Mouse (Mus musculus) brown adipose tissue, adult 24 weeks (tissue): ENCODE measurements around the gene Map4k4. TPM values are rescaled to one million over a fixed set of nuclear protein-coding genes. Genes with fewer than 3 reads are reported as not detected.

Experiments used
- H3K27ac ChIP-seq: fragments of 200-500 bp; replicated peaks from 2 replicates; pipeline ENCODE4 v1.5.1; 2012; ENCODE audit warnings: low read depth, mild to moderate bottlenecking, low read length
- H3K4me1 ChIP-seq: fragments of 200-500 bp; 2 replicates; pipeline ENCODE4 v1.6.1; 2012; ENCODE audit warnings: low read length, mixed read lengths; ENCODE audit not compliant: control insufficient read depth, insufficient read depth, insufficient read length
- H3K4me3 ChIP-seq: fragments of 200-500 bp; 2 replicates; pipeline ENCODE4 v1.5.1; 2012; ENCODE audit warnings: low read depth, mild to moderate bottlenecking, low read length, moderate library complexity; ENCODE audit not compliant: insufficient read depth
- polyA plus RNA-seq: library from polyadenylated mRNA; stranded (reverse); fragments of >200 nt; gene quantifications from 2 replicates; pipeline ENCODE4 v1.2.4, GENCODE M21; 2012; ENCODE audit not compliant: missing spikeins, insufficient read depth, insufficient read length

Map4k4 gene
- polyA plus RNA-seq, 1 experiment = 54.7 TPM

- Histone ChIP-seq H3K4me3 (no peak overlapping the region), H3K27ac (no peak overlapping the region), H3K4me1 (peaks cover 43% of the 10 kb centered on the region)
Measured at GRCm38 (mm10) chr1:39936934-39937333, 36.2 kb downstream of the Map4k4 start.

GRCm38 (mm10) chr1:39937609-39938008, 36.9 kb downstream of the Map4k4 start:
- Histone ChIP-seq H3K4me3 (no peak overlapping the region), H3K4me1 (peaks cover 40% of the 10 kb centered on the region), H3K27ac (no peak overlapping the region)

GRCm38 (mm10) chr1:39939401-39939800, 38.7 kb downstream of the Map4k4 start:
- Histone ChIP-seq H3K4me3 (no peak overlapping the region), H3K4me1 (peaks cover 42% of the 10 kb centered on the region), H3K27ac (no peak overlapping the region)

GRCm38 (mm10) chr1:39940342-39940741, 39.6 kb downstream of the Map4k4 start:
- Histone ChIP-seq H3K4me1 (peaks cover 48% of the 10 kb centered on the region), H3K27ac (no peak overlapping the region), H3K4me3 (no peak overlapping the region)

- Histone ChIP-seq H3K4me3 (no peak overlapping the region), H3K4me1 (peaks cover 49% of the 10 kb centered on the region), H3K27ac (0 out of 2 replicates have a peak overlapping the region, but pooled peaks have one; percentile 2)
Measured at GRCm38 (mm10) chr1:39941237-39942179, 40.8 kb downstream of the Map4k4 start.

- H3K27ac ChIP-seq = no peak overlapping the region
- peaks cover 56% of the 10 kb centered on the region for H3K4me1 ChIP-seq
- H3K4me3 ChIP-seq = no peak overlapping the region
Measured at GRCm38 (mm10) chr1:39942935-39943334, 42.2 kb downstream of the Map4k4 start.

GRCm38 (mm10) chr1:39944306-39944971, 43.7 kb downstream of the Map4k4 start:
- no peak overlapping the region for H3K4me3 ChIP-seq
- peaks cover 61% of the 10 kb centered on the region for H3K4me1 ChIP-seq
- H3K27ac ChIP-seq = no peak overlapping the region

- peaks cover 62% of the 10 kb centered on the region for H3K4me1 ChIP-seq
- no peak overlapping the region for H3K4me3 ChIP-seq
- H3K27ac ChIP-seq = no peak overlapping the region
Measured at GRCm38 (mm10) chr1:39944972-39945323, 44.2 kb downstream of the Map4k4 start.

GRCm38 (mm10) chr1:39946391-39946790, 45.7 kb downstream of the Map4k4 start:
- H3K4me1 ChIP-seq = peaks cover 59% of the 10 kb centered on the region
- H3K27ac ChIP-seq = no peak overlapping the region

GRCm38 (mm10) chr1:39947179-39947578, 46.5 kb downstream of the Map4k4 start:
- Histone ChIP-seq H3K4me3 (no peak overlapping the region), H3K4me1 (peaks cover 58% of the 10 kb centered on the region), H3K27ac (no peak overlapping the region)

More at GRCm38 (mm10) chr1:39946391-39946790, 45.7 kb downstream of the Map4k4 start:
- no peak overlapping the region for H3K4me3 ChIP-seq

GRCm38 (mm10) chr1:39947701-39948359, 47.1 kb downstream of the Map4k4 start:
- H3K4me3 ChIP-seq = no peak overlapping the region
- H3K27ac ChIP-seq = no peak overlapping the region
- peaks cover 59% of the 10 kb centered on the region for H3K4me1 ChIP-seq

- peaks cover 54% of the 10 kb centered on the region for H3K4me1 ChIP-seq
- H3K27ac ChIP-seq = peak overlapping the region; percentile 11; the same call in 1 of the 2 replicates
- no peak overlapping the region for H3K4me3 ChIP-seq
Measured at GRCm38 (mm10) chr1:39949205-39949604, 48.5 kb downstream of the Map4k4 start.

- H3K4me3 ChIP-seq = no peak overlapping the region
- H3K27ac ChIP-seq = peak overlapping the region; percentile 59; the same call in 1 of the 2 replicates
- peaks cover 47% of the 10 kb centered on the region for H3K4me1 ChIP-seq
Measured at GRCm38 (mm10) chr1:39949790-39950462, 49.2 kb downstream of the Map4k4 start.

GRCm38 (mm10) chr1:39950590-39950989, 49.9 kb downstream of the Map4k4 start:
- no peak overlapping the region for H3K4me3 ChIP-seq
- peaks cover 47% of the 10 kb centered on the region for H3K4me1 ChIP-seq
- H3K27ac ChIP-seq = no peak overlapping the region

- no peak overlapping the region for H3K4me3 ChIP-seq
- no peak overlapping the region for H3K27ac ChIP-seq
- peaks cover 43% of the 10 kb centered on the region for H3K4me1 ChIP-seq
Measured at GRCm38 (mm10) chr1:39954652-39955051, 53.9 kb downstream of the Map4k4 start.
